Mouse (Mus musculus) testis, adult 2 months (tissue): ENCODE results near the gene Nfx1.

Experiments
- CTCF ChIP-seq: fragments of 200-500 bp; IDR thresholded peaks from 2 replicates; pipeline ENCODE4 v1.5.1; 2012; ENCODE audit warnings: low read depth, mild to moderate bottlenecking, inconsistent platforms, low read length, moderate library complexity; ENCODE audit not compliant: control insufficient read depth, insufficient read depth, insufficient replicate concordance
- POLR2A ChIP-seq: fragments of 200-500 bp; IDR thresholded peaks from 2 replicates; pipeline ENCODE4 v1.6.1; 2012; ENCODE audit warnings: low read depth, mild to moderate bottlenecking, inconsistent platforms, low read length, moderate library complexity; ENCODE audit not compliant: control insufficient read depth

DNA sequence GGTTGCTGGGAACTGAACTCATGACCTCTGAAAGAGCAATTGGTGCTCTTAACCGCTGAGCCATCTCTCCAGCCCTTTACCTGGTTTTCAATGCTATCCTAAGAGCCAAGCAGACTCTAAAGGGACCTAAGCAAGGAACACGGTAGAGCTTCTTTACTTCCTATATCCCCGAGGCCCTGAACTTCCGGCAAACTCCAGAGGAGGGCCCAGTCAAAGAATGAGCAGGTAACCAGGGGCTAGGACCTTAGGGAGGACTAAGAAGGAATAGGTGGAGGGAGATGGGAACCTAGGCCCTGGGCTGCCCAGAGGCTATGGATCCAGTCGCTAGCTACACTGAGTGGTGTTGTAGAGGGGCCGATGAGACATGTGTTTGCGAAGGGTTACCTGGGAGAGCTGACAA, 81.1 kb downstream of the Nfx1 start:
- TF ChIP-seq POLR2A (no peak), CTCF (no peak)
